Mouse (Mus musculus) cerebellum, adult 2 months (tissue): ENCODE results near the gene Trafd1. TPM values are rescaled to one million over a fixed set of nuclear protein-coding genes. Genes with fewer than 3 reads are reported as not detected.

Experiments used
- DNase-seq, 2 experiments: peaks; one replicate each; pipeline ENCODE4 v3.0.0; 2021
- H3K27ac ChIP-seq: fragments of 200-500 bp; 2 replicates; pipeline ENCODE4 v1.5.1; 2012; ENCODE audit warnings: low read length, control low read depth, inconsistent platforms; ENCODE audit not compliant: insufficient read depth
- H3K27me3 ChIP-seq: fragments of 200-500 bp; 2 replicates; pipeline ENCODE4 v1.6.1; 2012; ENCODE audit warnings: inconsistent platforms, mild to moderate bottlenecking, low read length, moderate library complexity; ENCODE audit not compliant: control insufficient read depth, insufficient read depth
- H3K4me1 ChIP-seq: fragments of 200-500 bp; 2 replicates; pipeline ENCODE4 v1.6.1; 2011; ENCODE audit warnings: low read length; ENCODE audit not compliant: control insufficient read depth, insufficient read depth
- H3K4me3 ChIP-seq: fragments of 200-500 bp; replicated peaks from 2 replicates; pipeline ENCODE3; 2011; ENCODE audit warnings: mild to moderate bottlenecking, low read depth, low read length, control low read depth; ENCODE audit not compliant: insufficient read depth
- CTCF ChIP-seq: fragments of 200-500 bp; IDR thresholded peaks from 2 replicates; pipeline ENCODE4 v1.5.1; 2011; ENCODE audit warnings: low read depth, mild to moderate bottlenecking, control low read depth, low read length, moderate library complexity, borderline replicate concordance; ENCODE audit not compliant: insufficient read depth
- POLR2A ChIP-seq: fragments of 200-500 bp; IDR thresholded peaks from 2 replicates; pipeline ENCODE4 v1.6.1; 2011; ENCODE audit warnings: low read length, control low read depth, borderline replicate concordance; ENCODE audit not compliant: insufficient read depth
- WGBS: fragments of 180-500 bp; shearing (Covaris S2); methylation state at CpG from one replicate; pipeline ENCODE4 v1.1.7; 2018; 5-methylcytosine and 5-hydroxymethylcytosine counted together
- polyA plus RNA-seq: library from polyadenylated mRNA; depleted of rRNA; stranded (reverse); fragments of >200 nt; gene quantifications from 2 replicates; pipeline ENCODE4 v1.2.3, GENCODE M21; 2012; rRNA removed

The Trafd1 gene
- 109 and 120 TPM in 2 replicates for polyA plus RNA-seq

DNA sequence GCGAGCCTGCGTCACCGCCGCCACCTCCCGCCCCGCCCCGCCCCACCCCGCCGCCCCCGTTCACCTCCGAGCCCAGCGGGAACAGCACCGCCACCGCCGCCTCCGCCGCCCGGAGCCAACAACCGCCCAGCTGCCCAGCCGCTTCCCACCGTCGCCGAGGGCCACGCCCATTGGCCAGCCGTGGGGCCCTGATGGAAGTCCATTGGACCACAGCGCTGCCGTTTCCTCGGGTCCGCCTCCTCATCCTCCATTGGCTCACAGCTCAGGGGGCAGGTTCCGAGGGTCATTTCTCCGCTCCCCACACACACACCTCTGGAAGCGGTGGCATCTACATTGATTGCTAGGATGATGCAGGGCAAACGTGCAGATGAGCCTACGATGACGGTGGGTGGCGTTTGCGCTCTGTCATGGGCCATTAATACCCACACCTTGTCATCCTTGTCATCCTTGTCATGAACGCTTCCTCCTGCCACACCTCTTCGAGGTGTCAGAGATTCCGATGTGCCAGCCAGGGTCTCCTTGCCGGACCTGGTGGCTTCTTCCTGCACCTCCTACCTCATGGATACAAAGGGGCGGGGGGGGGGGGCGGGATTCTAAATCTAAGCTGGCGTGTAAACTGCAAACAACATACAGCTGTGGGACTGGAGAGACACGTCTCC is at the start of gene Trafd1:
TSS of gene Trafd1 (minus strand) at position 172 of the 659 bp plus-strand sequence.
- H3K27me3 ChIP-seq = no peaks in the 10 kb centered on the region
- no peak for TF ChIP-seq CTCF
- TF ChIP-seq POLR2A = peak; percentile 61
- H3K4me1 ChIP-seq = peaks cover 16% of the 10 kb centered on the region
- H3K4me3 ChIP-seq = peak within 1 kb of the TSS; percentile 94
- H3K27ac ChIP-seq = peak within 1 kb of the TSS; percentile 90
- 1% methylated on average over 42 of the region's 45 CpGs for WGBS
- DNase-seq = peak; percentile 95 to 97

DNA sequence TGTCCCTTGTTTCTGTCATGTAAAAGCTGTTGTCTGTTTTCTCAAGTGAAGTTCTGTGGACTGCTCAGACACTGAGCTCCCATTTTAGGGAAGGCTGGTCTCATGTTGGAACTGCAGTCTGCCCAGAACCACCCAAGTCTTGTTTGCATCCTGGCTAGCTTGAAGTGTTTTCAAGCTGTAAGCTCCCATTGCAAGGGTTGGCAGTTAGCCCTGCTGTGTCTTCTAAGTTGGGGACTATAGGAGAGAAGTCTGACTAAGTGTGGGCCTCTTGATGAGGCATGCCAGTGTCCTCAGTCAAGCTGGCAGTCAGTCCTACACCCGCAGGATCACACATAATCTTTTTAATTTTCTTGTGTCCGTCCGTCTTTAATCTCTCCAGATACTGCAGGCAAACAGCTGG is 43.5 kb upstream of the Trafd1 start:
- no peak for DNase-seq
- TF ChIP-seq CTCF (no peak), POLR2A (no peak)

DNA sequence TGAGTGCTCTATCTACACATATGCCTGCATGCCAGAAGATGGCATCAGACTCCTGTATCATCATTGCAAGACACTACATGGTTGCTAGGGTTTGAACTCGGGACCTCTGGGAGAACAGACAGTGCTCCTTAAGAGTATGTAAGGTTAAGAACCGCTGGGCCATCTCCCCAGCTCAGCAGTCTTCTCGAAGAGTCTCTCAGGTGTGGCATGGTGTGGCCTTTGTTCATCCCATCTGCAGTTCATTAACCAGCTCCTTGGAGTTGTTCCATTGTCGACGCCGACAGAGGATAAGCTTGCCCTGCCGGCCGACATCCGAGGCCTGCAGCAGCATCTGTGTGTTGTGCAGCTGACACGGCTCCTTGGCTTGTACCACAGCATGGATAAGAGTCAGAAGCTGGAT is 37.9 kb upstream of the Trafd1 start:
- Histone ChIP-seq H3K4me3 (no peak overlapping the region), H3K4me1 (no peaks in the 10 kb centered on the region), H3K27me3 (no peaks in the 10 kb centered on the region), H3K27ac (no peak overlapping the region)
- DNase-seq = no peak
- TF ChIP-seq POLR2A = no peak
- TF ChIP-seq CTCF = no peak
- WGBS = 90% methylated on average over 10 of the region's 10 CpGs

More for the DNA sequence above, 43.5 kb upstream of the Trafd1 start:
- peaks cover 2% of the 10 kb centered on the region; the same call in 1 of the 2 replicates for H3K4me1 ChIP-seq
- WGBS = 82% methylated on average over 3 of the region's 3 CpGs
- H3K27ac ChIP-seq = no peak overlapping the region
- no peak overlapping the region for H3K4me3 ChIP-seq
- no peaks in the 10 kb centered on the region for H3K27me3 ChIP-seq

DNA sequence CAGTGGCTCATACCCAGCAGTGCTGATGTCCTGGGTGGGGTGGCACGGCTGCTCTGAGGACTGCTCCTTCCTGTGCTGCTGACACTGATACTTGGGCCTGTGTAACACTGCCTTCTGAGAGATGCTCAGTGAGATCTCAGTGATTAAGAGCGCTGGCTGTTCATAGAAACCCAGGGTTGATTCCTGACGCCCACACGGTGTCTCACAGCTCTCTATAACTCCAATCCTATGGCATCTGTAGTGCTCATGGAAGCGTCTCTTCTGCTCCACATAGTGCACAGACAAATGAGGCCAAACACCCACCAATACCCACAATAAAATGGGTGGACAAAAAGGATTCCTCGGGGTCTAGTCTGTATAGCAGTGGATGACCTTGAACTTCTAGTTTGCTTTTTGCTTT is 37.4 kb upstream of the Trafd1 start:
- no peaks in the 10 kb centered on the region for H3K4me1 ChIP-seq
- TF ChIP-seq CTCF (no peak), POLR2A (no peak)
- WGBS = 93% methylated on average over 6 of the region's 6 CpGs

DNA sequence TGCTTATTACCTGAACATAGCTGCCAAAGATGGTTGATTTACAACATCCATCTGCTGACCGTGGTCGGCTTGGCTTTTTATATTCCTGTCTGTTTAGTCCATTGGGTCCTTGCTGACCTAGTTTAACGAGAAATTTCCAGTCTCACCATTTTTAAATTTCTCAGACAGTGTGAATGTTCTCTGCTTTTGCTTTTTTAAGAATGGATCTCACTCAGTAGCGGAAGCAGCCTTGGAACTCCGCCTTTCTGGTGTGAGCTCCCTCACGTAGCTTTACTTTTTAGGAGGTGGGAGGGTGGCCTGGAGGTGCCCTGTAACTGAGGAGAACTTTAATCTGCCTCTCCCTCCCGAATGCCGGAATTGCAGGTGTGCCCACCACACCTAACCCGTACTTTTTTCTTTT is 35.3 kb upstream of the Trafd1 start:
- DNase-seq = no peak
- WGBS = 89% methylated on average over 9 of the region's 9 CpGs
- H3K27ac ChIP-seq = no peak overlapping the region
- H3K4me1 ChIP-seq = no peaks in the 10 kb centered on the region
- H3K27me3 ChIP-seq = no peaks in the 10 kb centered on the region
- no peak overlapping the region for H3K4me3 ChIP-seq
- TF ChIP-seq POLR2A (no peak), CTCF (no peak)

More for the DNA sequence above, 37.4 kb upstream of the Trafd1 start:
- no peak for DNase-seq
- H3K27ac ChIP-seq = no peak overlapping the region
- no peaks in the 10 kb centered on the region for H3K27me3 ChIP-seq
- no peak overlapping the region for H3K4me3 ChIP-seq

DNA sequence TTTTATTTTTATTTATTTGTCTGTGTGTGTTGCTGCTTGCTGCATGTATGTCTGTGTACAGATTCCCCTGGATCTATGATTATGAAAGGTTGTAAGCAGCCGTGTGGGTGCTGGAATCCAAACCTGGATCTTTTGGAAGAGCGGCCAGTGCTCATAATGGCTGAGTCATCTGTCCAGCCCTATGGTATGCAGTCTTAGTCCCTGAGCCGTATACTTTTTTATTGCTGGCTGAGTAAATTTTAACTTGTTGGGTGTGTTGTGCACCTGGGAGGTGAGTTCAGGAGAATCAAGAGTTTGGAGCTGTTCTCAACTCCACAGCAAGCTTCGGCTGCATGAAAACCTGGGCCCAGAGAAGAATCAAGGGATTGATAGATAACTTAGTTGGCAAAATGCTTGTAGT is 25.5 kb upstream of the Trafd1 start:
- no peak for DNase-seq
- TF ChIP-seq POLR2A (no peak), CTCF (no peak)
- WGBS = 96% methylated on average over 4 of the region's 4 CpGs
- H3K27ac ChIP-seq = no peak overlapping the region
- no peaks in the 10 kb centered on the region for H3K27me3 ChIP-seq
- H3K4me1 ChIP-seq = 0 out of 2 replicates have a peak, but pooled peaks cover 4% of the 10 kb centered on the region
- no peak overlapping the region for H3K4me3 ChIP-seq

DNA sequence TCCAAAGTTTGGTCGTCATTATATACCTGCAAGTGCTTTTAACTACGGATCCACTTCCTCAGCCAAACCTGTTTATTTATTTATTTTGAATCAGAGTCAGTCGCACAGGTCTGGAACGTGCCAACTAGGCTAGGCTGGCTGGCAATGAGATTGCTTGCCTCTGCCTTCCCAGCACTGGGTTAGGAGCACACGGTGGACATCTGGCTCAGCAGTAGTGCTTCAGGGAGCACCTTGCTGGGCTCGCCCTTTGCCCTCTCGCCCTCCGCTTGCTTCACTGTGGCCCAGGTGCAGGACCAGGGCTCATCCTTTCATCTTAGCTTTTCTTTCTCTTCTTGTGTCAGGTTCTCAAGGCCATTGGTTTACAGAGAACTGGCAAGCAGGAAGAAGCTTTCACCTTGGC is 22.4 kb upstream of the Trafd1 start:
- WGBS = 55% methylated on average over 8 of the region's 8 CpGs
- H3K27me3 ChIP-seq = no peaks in the 10 kb centered on the region
- DNase-seq = no peak
- TF ChIP-seq POLR2A (no peak), CTCF (no peak)
- H3K4me1 ChIP-seq = peaks cover 4% of the 10 kb centered on the region; the same call in 1 of the 2 replicates
- no peak overlapping the region for H3K27ac ChIP-seq
- H3K4me3 ChIP-seq = no peak overlapping the region

DNA sequence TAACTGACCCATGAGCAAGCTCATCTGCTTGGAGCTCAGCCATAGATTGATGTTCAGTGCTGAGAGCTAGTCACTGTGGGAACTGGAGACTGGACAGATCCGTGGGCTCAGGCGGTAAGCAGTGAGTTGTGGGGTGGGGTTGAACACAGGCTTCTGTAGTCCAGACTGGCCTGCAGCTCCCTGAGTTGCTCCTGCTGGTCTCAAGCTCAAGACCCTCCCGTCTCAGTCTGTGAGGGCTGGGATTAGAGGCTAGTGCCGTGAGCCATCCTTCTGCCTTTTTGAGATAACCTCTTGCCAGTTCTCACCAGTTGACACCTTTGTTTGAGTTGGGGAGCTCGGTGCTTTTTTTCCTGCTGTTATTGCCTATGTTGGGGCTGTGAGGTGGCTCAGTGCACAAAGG is 15.4 kb upstream of the Trafd1 start:
- Histone ChIP-seq H3K27ac (no peak overlapping the region), H3K4me1 (no peaks in the 10 kb centered on the region; the same call in none of the 2 replicates), H3K4me3 (no peak overlapping the region), H3K27me3 (no peaks in the 10 kb centered on the region)
- no peak for TF ChIP-seq POLR2A
- TF ChIP-seq CTCF = no peak
- no peak for DNase-seq
- WGBS = 63% methylated on average over 5 of the region's 5 CpGs
